Mouse (Mus musculus) cerebral cortex, adult 2 months (tissue): Measurements from ENCODE around the gene Cyp2s1.

Source experiments
- WGBS: fragments of 180-500 bp; shearing (Covaris S2); methylation state at CpG from one replicate; pipeline ENCODE4 v1.1.7; 2018; 5-methylcytosine and 5-hydroxymethylcytosine counted together

Gene Cyp2s1

DNA sequence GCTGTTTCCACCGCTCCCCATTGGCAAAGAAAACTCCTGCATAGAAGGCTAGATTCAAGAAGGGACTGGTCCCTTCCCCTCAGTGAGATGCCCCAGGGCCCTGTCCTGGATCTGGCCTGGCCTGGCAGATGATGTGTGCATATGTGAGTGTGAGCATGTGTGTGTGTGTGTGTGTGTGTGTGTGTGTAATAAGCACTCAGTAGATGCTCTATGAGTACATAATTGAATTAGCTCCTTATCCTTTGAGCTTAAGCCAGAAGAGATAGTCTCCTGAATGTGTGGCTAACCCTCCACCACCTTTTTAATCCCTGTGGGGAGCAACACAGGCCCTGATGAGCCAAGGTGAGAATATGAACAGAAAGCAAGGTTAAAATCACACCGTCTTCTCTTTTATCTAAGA, 5.0 kb downstream of the Cyp2s1 start:
- WGBS, result 81% methylated on average over 2 of the region's 2 CpGs

DNA sequence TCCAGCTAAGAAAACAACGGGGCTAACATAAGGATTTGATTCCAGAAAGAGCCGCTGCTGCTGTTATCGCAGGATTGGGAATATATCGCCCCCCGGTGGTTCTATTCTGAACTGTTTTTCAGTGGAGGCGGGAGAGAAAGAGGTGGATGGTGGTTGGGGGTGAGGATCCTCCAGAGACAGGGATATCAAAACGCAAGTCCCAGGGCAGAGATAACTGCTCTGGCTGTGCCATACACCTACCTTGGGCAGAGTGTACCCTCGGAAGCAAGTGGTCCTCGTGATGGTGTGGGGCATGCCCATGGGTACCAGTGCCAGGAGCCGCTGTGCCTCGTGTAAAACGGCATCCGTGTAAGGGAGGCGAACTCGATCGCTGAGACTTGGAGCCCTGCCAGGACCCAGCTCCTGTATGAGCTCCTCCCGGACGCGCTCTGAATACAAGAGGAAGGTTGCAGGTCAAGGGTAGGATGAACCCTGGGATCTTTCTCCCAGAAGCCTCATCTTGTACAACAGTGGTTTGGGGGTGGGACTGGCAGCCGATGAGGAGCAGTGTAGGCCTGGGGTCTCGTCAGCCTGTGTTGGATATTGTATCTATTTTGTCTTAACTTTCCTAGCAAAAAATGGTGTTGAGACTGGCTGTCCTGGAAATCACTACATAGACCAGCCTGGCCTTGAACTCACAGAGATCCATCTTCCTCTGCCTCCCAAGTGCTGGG, 10.9 kb downstream of the Cyp2s1 start:
- 6% methylated on average over 21 of the region's 21 CpGs for WGBS

DNA sequence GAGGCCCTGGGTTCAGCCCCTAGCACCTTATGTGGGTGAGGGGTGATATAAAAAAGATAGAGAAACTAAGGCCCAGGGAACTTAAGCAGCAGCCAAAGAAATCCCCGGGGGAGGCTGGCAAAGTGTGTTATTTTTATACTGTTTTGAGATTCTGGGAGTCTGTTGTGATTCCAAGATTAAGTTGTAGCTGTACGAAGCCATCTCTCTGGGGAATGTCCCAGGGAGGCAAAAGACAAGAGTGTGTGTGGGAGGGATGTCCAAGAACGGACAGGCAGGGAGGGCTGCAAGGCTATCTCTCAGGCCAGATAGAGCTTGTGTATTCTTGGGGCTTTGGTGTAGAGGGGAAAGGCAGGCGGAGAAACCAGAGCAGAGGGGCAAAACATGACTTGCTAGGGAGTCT, 11.9 kb downstream of the Cyp2s1 start:
- 47% methylated on average over 4 of the region's 4 CpGs for WGBS

DNA sequence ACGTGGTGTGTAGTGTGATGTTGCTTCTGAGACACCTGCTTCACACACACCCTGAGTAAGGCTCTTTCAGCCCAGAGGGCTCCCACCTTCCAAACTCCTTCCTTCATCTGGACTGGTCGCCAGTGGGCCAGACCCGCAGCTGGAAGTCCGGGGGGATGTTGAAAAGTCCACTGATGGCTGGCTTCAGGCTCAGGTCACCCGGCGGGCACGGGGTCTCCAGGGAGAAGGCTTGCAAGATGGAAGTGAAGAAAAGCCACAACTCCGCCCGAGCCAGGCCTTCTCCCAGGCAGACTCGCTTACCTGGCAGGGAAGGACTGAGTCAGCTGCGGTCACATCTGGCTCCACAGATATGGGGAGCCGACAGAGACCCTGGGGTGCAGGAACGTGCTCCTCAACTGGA, 13.3 kb downstream of the Cyp2s1 start:
- 83% methylated on average over 13 of the region's 13 CpGs for WGBS

DNA sequence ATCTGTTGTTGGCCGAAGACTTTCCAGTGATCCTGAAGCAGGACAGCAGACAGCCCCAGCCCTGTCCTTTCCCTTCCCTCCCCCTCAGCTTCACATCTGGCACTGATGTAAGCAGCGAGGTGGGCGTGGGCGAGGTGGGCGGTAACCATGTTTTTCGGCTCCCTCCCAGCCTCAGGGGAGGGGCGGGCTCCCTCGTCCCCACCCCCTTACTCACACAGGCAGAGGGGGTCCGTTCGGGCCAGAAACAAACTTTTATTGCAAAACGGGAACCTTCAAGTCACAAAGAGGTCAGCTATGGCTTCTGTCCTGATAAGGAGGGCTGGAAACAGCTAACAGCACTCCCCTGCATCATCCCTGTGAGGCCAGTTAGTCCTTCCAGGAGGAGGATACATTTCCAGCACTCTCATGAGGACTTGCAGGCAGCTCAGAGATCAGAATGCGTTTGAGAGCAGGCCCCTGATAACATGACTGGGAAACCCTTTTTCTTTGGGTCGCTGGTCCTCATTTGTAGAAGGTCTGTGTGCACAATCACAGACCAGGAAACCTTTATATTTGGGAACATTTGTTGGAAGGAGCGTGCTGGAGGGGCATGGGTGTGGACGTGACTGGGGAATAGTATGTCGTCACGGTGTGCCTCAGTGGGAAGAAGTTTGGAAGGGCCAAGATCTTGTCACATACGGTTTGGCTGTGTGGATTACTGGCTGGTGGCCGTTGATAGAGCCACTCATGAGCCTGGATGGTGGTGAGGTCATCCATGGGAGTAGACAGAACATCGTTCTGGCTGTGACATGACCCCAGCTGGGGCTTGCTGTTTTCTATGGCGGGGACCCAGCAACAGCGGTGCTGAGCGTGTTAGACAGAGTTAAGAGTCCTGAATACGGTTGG, 14.2 kb downstream of the Cyp2s1 start:
- WGBS, result 52% methylated on average over 24 of the region's 24 CpGs

DNA sequence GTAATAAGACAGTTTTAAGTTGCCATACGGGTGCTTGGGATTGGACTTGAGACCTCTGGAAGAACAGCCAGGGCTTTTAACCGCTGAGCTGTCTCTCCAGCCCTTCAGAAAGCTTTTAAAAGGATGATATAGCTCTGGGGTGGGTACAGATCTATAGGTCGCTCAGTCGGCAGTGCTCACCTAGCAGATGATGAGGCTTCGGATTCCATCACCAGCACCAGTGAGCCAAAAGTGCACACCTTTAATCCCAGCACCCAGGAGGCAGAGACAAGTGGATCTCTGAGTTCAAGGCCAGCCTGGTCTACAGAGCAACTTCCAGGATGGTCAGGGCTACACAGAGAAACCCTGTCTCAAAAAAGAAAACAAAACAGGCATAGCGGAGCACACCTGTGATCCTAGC, 15.7 kb downstream of the Cyp2s1 start:
- 98% methylated on average over 6 of the region's 6 CpGs for WGBS

DNA sequence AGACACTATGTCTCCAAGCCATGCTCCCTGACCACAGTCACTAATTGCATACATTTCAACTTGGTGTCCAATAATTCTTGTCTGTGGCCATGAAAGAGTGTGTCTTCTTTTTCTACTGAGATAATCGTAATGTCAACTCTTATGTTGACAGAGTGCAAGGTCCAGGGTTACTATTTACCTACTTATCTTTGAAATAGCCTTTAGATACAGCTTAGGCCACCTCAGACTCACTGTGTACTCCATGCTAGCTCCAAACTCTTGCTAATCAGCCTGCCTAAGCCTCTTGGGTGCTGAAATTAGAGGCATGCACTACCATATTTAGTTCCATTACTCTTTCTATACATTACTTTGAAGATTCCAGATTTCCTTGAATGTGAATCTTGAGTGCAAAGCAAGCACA, 17.3 kb downstream of the Cyp2s1 start:
- WGBS, result 85% methylated on average over 1 of the region's 1 CpGs

DNA sequence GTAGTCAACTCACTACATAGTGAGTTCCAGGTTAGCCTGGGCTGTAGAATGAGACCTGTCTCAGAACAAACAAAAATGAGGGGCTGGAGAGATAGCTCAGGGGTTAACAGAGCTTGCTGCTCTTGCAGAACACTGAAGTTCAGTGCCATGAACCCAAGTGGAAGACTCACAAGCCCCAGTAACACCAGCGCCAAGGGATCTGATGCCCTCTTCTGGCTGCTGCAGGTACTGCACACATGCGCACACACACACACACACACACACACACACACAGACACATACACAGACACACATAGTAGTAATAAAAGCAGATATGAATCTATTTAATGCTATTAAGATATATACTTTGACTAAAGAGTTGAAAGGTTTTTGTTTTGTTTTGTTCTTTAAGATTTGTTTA, 18.2 kb downstream of the Cyp2s1 start:
- 90% methylated on average over 2 of the region's 2 CpGs for WGBS

DNA sequence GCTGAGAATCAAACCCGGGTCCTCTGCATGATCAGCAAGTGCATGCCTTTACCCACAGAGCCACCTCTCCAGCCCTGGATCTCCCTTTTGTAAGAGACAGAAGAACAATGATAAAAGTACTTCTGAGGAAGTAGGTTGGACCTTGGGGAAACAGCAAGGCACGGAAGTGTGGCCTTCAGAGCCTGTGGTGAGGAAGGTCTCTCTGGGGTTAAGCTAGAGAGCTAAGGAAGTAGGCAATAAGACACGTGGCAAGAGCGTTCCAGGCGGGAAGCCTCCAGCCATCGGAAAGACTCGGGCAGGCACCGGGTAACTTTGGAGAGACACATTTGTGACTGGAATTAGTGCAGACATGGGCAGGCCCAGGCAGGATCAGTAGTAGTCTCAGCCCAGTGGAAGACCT, 21.9 kb downstream of the Cyp2s1 start:
- 79% methylated on average over 8 of the region's 8 CpGs for WGBS

DNA sequence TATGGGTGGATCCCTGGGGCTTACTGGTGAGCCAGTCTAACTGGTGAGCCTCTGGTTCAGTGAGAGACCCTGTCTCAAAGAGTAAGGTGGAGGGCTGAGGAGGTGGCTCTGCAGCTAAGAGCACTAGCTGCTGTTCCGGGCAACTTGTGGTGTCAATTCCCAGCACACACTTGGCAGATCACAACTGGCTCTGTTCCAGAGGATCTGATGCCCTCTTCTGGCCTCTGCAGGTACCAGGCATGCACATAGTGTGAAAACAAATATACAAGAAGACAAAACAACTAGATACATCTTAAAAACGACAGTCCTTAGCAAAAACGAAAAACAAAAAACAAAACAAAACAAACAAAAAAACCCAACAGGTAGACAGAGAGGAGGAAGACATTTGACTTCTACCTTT, 23.0 kb downstream of the Cyp2s1 start:
- 59% methylated on average over 3 of the region's 3 CpGs for WGBS

DNA sequence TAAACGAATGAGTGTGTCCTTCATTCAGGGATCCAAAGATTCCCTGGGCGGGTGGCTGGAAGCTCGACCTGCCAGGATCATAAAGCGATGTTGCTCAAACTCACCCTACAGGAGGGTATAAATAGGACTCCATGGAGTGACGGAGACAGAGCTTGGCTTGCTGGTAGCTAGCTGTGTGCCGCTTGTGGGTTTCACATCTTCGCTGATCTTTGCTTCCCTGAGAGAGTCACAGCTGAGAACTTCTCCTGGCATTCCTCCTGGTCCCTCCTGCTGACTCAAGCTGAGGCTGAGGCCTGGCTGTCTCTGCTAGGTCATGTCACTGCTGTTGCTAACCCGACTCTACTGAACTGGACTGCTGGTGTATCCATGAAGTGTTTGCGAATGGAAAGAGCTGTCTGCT, 23.7 kb downstream of the Cyp2s1 start:
- WGBS, result 78% methylated on average over 9 of the region's 9 CpGs

DNA sequence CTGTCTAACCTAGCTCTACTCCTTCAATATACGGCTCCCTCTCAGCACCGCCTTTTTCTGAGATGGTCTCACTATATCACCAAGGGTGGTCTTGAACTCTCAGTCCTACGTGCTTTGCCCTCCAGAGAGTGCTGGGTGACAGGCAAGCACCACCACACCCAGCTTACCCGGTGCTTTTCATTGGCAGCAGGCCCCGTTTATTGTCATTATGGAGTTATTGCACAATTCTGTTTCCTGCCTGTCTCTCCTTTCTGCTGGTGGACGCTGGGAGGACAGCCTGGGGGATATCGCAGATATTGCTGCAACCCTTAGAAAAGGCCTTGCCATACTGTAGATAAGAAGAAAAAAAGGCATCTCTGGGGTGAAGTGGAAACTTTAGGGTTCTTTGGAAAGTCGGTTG, 26.1 kb downstream of the Cyp2s1 start:
- 73% methylated on average over 8 of the region's 8 CpGs for WGBS

DNA sequence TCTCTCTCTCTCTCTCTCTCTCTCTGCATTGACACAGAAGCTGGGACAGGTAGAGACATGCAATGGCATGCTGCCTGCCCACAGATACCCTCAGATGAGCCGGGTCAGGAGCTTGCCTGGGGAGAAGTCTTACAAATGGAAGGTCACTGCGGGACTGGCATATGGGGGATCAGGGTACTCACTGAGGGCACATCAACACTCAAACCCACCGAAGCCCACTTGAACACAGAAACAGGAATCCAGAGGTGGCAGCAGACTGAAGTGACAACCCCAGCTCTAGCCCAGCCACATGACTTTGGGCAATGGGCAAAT, 27.6 kb downstream of the Cyp2s1 start:
- 58% methylated on average over 3 of the region's 3 CpGs for WGBS

DNA sequence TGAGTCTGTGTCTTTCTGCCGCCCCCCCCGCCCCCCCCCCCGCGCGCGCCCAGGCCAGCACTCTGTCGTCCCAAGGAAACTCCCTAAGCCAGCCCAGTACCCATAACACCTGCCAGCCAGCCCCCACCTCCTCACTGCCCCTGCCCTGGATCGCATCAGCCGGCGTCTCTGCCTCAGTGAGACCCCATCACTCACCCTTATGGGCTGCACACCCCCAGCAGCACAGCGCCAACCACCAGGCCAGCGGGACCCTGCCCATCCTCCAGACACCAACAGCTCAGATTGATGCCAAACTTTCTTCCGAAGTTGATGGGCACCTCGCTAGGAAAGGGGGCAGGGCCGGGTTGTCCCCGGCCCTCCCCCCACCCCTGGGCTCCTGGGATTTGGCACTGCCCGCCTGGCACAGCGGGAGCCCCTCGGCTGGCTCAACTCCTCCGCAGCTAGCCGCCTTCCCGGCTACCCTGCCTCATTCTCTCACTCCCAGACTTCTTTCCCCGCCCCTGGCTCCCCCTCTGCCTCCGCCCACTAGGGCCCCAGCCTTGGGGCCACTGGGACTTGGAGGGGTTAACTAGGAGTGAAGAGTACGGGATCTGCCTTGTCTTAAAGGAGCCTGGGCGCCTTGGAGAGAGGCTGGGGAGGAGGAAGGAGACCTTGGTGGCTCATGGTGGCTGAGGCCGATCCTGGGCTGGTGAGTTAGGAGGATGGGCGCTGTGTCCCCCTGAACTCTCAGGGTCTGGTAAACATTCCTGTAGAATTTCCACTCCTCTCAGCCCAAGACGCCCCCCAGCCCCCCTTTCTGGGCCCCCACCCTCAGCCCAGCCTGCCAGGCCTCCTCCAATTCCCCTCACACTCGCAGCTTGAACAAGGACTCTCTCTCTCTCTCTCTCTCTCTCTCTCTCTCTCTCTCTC, 28.2 kb downstream of the Cyp2s1 start, which contains the start of gene Axl:
Gene Axl, minus strand, starts transcription at position 486 of the 909 bp plus-strand sequence.
- 6% methylated on average over 28 of the region's 30 CpGs for WGBS

DNA sequence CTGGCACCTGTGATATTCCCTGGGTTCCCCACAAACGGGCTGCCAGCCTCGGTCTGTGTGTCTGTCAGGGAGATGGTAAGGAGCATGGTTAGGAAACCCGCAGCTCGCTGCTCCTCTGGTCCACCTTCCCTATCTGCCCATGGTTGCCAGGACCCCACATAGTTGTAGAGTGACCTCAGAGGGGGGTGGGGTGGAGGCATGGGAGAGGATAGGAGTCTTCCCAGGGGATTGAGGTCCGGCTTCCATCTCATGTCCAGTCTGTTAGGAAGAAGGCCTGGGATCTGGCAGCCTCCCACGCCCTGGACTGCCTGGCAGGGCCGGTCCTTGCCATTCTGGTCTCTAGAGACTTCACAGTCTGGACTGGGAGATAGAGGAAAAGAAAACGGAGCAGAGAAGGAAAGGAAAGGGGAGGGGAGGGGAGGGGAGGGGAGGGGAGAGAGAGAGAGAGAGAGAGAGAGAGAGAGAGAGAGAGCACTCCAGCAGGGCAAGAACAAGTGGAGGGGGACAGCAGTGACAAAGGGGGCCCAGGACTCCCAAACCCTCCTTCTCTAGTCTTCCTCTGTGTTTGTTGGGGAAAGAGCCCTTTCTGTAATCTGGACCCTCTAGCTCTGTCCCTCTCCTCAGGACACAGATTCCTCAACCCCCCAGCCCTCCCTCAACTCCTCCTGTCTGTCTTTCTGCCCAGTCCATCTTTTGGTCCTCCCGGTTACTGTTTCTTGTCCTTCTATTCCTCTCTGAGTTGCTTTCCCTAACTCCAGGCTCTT, 29.1 kb downstream of the Cyp2s1 start:
- WGBS, result 28% methylated on average over 9 of the region's 9 CpGs

DNA sequence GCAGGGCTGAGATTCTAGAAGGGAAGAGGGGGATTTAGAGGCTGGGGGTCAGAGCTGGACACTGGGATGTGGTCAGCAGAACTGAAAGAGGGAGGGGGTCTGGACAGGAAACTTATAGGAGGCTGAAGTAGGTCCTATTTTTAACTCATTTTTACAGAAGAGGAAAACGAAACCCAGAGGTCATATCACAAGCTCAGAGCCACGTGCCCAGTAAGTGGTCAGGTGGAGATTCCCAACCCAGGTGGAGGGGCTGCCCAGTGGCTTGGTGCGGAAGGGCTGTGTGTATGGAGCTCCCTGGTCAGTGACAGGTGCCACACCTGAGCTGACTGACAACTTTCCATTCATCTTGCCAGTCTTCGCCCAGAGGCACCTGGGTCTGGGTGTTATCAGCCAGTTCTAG, 29.7 kb downstream of the Cyp2s1 start:
- WGBS, result 73% methylated on average over 4 of the region's 4 CpGs

DNA sequence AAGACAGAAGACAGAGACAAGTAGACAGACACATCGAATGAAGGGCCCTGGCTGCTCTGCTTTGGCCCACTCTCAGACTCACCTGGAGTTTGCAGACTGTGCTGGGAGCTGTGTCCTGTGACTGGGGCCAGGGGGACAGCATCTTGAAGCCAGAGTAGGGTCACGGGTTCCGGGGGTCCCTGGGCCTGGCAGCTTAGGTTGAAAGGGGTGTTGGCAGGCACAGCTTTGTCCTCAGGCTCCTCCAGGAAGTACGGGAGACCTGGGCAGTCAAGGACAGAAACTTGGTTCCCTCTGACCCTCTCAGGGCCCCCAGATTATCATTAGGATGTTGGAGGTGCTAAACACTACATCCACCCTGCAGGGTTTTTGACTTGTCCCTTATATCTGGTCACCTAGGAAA, 31.0 kb downstream of the Cyp2s1 start:
- 81% methylated on average over 4 of the region's 4 CpGs for WGBS

DNA sequence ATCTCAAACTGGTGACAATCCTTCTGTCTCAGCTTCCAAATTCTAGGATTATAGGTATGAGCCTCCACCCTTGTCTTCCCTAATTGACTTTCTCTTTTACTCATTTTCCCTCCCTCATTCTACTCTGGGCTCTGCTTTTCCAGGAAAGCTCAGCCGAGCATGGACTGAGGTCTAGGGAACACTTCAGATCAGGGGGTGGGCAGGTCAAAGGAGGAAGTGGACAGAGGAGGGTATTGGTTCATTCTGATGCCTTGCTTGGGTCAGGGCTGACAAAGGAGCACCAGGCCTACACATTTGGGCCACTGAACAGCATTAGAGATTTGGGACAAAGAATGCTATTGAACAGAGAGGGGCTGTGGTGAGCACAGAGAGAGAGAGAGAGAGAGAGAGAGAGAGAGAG, 31.9 kb downstream of the Cyp2s1 start:
- WGBS, result 59% methylated on average over 1 of the region's 1 CpGs

DNA sequence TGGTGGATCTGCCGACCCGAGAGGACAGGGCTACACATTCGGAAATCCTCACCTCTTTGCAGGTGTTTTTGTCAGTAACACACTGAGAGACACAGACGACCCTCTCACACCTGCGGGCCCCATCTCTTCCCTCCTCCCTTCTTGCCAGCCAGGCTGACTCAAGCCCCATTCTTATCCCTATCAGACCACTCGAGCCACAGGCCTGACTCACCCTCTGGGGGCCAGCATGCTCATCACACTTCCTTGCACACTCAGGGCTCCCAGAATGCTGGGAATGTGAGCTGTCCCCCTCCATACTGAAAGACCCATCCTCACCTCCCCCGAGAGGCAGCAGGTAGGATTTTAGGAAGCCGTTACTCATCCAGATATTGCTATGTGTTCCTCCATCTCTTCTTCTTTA, 33.0 kb downstream of the Cyp2s1 start:
- WGBS, result 86% methylated on average over 8 of the region's 8 CpGs

DNA sequence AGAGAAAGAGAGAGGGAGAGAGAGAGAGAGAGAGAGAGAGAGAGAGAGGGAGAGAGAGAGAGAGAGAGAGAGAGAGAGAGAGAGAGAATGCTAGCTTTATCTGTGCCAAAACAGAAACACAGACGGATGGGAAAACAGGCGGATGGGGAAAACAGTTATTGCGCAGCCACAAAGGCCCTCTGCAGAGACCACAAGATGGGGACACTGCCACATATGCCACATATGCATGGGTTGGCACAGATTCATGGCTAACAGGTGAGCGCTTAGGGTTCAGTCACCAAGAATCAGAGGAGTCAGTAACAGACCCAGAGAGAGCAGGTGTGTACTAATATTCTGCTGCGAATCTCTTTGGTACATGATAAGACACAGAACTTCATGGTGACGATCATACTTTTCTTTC, 34.0 kb downstream of the Cyp2s1 start:
- WGBS, result 77% methylated on average over 6 of the region's 6 CpGs

DNA sequence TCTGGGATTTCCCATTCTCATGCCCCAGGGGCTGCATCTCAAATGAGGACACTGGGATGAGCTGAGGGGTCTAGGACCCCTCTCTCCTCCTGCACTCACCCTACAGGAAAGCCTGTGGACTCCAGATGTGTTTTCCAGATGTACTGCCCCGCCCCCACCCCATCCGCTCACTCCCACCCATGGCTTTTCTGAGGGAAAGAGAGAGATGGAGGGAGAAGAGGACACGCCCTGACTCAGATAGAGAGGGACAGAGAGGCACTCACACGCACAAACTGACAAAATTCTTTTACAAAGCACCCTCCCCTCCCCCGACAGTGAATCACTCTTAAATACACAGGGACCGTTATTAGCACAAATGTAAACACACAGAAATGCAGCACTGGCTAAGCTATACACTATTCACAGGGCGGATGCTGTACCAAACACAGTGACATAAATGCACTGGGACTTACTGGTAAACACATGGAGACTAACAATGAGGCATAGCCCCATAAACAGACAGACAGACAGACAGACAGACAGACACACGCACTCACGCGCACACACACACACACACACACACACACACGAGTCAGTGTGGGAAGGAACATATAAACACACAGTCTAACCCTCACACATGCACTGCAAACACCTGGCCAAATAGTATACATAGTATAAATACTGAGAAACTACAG, 34.6 kb downstream of the Cyp2s1 start:
- 43% methylated on average over 11 of the region's 11 CpGs for WGBS
